Mouse (Mus musculus): Measurements from ENCODE around the gene D430041D05Rik.

D430041D05Rik gene

DNA sequence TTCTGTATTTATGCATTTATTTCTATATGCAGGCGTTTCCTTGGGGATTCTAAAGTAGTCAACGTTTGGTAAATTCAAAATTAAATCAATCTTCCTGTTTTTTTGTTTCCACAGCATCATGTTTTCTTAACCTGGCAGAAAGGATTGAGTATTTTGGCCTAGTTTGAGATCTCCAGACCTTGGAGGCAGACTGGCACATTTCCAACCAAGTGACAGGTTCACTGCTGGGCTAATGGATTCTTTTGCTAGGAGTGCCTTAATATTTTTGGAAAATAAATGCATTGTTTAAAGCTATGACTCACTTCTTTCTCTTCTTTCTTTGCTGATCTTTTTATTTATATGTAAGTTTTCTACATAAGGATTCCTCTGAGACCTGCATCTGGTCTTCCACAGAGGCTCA, 222.0 kb downstream of the D430041D05Rik start:
- no peak for DNase-seq (ENCODE audit: low spot score)

DNA sequence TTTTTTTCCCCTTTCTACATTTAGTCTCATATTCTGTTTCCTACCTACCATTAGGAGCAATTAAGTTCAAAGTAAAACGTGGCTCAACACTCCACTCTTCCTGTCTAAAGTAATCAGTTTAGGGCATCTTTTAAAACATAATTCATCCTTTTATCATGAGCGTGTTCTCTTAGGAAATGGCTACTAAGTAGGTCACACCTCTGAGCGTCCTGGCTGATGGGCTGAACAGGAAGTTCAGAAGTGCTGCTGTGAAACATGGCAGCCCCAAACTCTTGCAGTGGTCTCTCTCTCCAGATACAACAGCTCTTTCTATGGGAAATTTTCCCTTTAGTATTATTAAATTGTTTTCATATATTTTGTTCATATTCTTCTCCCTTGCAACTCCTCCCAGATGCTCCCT, 223.7 kb downstream of the D430041D05Rik start:
- DNase-seq (ENCODE audit: low spot score), result no peak

DNA sequence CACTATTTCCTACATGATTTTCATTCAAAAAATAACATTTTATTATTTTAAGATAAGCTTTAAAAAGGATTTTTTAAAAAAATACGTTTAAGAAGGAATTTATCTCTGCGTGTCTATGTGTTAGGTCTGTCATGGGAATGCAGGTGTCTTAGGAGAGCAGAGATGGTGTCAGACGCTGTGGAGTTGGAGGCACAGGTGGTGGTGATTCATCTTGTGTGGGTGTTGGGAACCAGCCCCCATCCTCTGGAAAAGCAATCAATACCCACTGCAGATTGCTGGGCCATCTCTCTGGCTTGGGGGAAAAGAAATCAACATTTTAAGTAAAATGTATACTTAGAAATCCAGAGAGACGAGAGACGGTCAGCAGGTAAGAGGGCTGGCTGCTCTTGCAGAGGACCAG, 225.2 kb downstream of the D430041D05Rik start:
- DNase-seq (ENCODE audit: low spot score), result no peak

DNA sequence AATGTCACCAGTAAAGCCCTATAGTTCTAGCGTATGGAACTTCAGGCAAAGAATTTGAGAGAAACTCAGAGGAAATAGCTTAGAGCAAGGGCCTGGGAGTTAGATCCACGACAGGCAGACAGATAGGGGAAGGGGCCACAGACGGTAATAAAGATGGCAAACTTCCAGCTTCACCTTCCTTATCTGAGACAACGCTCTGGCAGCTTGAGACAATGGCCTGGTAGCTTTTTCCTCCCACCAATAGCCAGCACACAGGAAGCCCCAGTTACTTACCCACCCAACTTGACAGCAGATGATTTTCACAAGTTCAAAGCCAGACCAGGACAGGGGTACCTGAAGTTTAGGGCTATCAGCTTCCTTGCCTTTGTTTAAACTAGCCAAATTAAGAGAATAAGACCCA, 226.5 kb downstream of the D430041D05Rik start:
- DNase-seq (ENCODE audit: low spot score), result no peak

DNA sequence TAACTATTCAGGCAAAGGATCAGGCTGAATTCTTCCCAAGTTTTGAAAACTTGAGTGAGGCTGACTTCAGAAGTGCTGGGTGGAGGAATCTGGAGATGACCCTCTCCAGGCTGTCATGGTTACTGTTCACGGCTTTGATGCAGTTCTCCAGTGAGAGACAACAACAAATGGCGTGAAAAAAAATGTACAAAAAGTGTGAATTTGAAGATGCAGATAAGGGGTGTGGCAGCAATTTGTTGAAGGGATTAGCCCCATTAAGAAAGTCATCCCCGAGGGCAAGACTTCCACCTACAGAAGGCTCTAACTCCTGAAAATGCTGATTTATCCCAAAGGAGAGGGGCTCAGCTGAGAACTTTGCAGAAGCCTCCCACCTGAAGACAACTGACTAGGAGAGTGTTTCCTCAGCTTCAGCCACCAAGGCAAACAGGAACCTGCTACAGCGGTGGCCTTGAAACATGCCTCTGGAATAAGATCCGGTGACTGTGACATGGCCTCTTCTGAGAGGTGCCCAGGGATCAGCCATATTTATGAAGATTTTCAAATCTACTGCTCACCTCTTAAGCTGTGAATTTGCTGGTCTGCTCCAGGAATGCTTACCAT, 227.5 kb downstream of the D430041D05Rik start:
- DNase-seq (ENCODE audit: low spot score), result no peak

DNA sequence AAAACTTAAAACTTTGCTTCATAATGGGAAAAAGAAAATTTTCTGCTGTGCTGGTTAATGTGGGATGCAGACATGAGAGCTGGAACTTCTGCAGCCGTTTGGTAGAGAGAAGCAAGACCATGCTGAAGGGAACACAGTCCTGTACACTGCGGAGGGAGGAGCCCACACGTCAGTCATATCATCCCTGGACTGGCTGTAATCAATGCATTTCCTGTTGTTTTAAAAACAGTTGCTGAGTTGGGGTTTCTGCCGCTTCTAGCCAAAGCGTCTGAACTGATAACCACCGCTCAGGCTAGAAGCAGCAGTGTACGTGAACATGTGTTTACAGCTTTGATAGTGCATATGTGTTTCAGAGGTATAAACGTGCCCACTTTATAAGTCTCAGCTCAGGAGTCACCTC, 231.2 kb downstream of the D430041D05Rik start:
- no peak for DNase-seq (ENCODE audit: low spot score)

DNA sequence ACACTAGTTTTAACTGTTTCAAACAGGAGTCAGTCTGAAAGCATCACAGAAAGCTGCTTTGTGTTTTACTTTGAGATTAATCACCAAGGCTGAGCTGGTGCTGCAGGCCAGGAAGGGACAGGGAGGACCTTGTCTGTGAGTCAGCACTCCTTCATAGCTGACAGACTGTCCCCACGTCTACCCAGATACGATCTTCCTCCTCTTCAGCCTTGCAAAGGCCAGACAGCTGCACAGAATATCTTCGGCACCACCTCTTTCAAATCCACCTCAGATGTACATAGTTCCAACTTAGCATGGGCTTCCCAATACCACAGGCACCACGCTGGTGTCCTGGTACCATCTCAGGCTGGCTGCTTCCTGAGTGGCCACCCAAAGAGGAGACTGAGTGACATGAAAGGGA, 232.6 kb downstream of the D430041D05Rik start:
- no peak for DNase-seq (ENCODE audit: low spot score)

DNA sequence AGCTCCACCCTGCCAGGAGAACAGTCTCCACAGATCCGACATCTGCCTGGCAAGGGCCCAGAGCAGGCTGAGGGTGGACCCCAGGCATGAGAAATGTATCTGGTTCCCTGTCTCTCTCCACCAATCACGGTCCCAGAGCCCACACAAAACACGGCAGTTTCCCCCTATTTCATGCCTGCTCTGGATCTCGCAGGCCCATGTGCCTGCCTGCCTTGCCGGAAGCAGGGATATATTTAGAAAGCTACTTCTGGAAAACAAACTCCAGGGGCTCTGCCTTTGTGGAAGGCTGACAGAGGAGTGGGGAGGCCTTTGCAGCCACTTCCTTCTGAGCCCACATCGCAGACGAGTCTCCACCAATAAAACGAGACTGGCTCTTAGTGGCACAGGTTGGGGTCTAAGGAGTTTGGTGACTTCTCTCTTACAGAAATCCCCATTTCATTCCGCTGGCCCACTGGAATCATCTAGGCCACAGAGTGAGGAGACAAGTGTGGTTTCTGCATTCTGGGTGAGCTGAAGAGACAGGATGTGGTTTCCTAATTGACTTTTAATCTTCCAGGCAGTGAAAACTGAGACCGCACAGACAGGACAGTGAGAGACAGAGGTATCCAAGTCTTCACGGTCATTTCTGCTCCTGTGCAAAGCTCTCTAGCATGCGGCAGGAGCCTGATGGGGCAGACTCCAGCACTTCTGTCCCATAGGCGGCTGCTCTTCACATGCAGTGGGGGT, 233.7 kb downstream of the D430041D05Rik start:
- peak; percentile 59 for DNase-seq (ENCODE audit: low spot score)

DNA sequence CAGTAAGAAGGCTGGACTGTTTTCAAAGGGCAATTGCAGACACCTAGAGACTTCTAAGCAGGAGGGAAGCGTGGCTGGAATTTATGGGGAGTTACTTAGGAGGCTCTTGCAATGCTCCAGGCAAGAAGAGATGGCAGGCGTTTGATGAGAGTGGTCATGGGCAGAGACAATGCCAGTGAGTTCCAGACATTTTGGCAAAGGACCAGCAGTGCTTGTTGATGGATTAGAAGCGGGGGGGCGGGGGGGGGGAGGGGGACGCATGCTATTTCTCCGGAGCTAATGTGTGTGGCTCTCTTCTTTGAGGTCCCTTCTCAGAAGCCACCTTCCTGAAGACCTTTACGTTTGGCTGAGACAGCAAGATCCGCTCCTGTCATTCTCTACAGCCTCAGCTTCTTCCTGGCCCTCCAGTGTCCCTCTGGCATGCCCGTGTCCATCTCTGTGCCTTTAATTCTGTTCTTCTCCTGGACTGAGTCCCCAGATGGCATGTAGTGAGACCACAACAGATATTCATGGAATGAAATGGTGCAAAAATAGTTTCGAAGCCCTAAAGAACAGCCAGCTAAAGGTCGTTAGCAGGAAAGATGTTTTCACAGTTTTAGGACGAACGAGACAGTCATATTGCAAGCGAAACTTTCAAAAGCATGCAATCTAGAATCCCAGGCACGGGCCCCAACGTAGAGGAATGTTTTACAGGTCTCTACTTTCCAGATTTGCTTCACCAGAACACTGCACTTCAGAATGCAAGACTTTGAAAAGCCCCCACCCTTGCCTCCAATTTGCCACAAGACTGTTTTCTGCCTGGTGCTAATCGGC, 234.4 kb downstream of the D430041D05Rik start:
- DNase-seq (ENCODE audit: low spot score), result no peak

DNA sequence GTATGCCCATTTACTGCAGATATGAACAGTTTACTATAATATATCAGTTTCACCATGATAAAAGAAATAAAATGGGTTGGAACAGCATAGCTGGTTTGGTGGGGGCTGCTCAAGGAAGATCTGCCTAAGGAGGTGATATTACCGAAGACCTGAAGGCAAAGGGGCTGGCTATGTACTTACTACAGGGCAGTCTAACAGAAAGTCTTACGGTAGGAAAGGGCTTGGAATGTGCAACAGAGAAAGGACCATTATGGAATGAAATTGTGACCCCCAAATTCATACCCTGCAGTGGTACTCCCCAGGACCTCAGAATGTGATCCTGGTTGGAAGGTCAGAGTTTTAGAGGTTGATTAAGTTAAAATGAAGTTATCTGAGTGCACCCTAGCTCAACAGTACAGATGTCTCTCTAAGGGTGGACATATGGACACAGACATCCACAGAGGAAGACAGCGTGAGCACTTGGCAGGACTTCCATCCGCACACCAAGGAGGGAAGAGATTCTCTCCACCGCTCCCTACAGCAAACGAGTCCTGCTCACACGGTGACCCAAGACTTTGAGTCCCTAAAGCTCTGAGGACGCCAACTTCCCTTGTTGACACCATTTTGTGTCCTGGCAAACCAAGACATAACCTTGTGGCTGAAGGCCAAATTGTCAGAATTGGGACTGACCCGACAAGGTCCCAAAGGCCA, 235.2 kb downstream of the D430041D05Rik start:
- DNase-seq (ENCODE audit: low spot score), result no peak

DNA sequence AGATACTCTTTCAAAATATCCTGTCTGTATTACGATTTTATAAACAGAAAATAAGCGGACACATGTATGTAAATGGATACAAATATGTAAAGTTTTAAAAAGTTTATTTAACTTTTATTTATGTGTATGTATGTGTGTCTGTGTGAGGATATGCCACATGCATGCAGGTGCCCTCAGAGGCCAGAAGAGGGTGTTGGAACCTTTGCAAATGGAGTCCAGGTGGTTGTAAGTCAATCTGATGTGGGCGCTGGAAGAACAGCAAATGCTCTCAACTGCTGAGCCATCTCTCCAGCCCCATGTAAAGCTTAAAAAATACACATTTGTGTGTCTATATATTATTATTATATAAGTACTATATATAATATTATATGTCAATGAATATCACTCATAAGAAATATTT, 237.4 kb downstream of the D430041D05Rik start:
- DNase-seq (ENCODE audit: low spot score), result no peak

DNA sequence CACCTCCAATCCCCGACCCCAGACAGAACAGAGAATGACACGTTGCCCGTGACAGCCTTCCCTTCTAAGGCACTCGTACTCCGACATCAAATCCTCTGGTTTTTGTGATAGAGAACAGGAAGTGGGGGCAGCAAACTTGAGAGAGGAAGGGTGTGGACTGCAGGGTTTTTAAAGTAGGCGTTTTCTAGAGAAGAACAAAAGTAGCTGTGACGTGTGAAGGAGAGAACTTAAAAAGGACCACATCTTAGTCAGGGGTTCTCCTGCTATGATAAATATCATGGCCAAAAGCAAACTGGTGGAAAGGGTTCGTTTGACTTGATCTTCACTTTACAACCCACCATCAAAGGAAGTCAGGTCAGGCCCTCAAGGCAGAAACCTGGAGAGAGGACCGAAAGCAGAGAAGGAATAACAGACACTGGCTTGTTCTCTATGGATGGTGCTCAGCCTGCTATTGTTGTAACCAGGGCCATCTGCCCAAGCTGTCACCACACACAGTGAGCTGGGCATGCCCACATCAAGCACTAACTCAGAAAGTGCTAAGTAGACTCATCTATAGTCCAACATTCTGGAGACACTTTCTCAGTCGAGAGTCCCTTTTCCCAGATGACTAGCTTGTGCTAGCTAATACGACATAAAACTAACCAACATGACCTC, 238.0 kb downstream of the D430041D05Rik start:
- no peak for DNase-seq (ENCODE audit: low spot score)

DNA sequence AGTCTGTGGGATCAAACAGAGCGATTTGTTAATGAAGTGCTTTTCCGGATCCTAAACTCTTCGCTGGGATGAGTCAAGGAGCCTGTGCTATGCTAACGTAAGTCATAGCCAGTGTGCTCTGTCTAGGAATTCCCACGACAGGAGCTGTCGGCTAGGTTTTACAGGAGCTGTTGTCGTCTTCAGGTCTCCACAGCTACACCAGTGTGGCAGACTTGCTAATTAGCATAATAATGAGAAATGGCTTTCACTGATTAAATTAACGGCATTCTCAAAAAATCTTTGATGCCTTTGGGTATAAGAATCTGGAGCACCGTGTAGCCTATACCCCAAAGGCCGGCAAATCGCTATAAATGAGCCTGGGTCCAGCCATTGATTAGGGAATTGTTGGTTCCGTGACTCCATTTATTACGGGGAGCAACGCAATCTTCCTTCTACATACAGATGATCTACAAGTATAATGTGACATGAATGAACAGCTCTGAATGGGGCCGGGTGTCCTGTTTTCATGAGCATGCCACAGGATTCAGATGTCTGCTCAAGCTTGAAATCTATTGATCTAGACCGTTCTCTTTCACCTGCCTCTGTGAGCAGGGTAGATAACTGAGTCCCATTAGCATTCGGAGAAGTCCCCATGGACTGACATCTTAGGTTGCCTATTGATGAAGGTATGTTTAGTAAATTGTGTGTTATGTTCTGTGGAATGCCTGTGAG, 242.5 kb downstream of the D430041D05Rik start:
- no peak for DNase-seq (ENCODE audit: low spot score)

DNA sequence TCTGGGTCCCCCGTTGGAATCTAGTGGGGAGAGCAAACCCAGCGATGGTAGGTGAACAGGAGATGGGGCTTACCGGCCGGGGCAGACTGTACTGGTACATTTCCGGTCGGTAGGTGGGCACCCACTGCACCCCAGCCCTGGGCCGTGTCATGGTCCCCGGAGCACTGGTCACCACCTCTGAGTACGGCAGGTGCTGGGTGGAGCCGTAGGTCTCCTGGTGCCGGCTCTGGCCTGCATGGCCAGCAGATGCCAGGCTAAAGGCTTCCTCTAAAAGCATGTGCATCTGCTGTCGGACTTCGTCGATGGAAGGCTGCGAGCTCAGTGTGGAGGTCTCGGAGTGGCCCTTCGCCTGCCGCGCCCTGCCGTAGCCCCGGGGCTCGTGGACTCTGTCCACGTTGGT, 243.0 kb downstream of the D430041D05Rik start:
- DNase-seq (ENCODE audit: low spot score), result no peak

DNA sequence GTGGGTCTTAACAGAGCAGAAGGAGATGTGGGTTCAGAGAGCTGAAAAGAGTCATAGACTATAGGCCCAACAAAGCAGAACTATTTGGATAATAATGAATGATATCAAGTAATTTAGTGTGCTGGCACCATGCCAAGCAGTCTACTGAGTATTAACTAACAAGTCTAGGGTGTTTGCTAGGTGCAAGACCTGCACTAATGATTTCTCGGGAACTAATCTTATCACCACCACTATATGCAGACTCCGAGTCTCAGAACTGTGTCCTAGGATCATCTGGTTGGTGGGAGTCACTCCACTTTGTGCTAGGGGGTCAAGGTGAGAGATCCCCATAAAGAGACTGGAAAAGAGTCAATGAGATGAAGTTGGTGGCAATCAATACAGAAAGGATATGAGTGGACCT, 245.2 kb downstream of the D430041D05Rik start:
- no peak for DNase-seq (ENCODE audit: low spot score)

DNA sequence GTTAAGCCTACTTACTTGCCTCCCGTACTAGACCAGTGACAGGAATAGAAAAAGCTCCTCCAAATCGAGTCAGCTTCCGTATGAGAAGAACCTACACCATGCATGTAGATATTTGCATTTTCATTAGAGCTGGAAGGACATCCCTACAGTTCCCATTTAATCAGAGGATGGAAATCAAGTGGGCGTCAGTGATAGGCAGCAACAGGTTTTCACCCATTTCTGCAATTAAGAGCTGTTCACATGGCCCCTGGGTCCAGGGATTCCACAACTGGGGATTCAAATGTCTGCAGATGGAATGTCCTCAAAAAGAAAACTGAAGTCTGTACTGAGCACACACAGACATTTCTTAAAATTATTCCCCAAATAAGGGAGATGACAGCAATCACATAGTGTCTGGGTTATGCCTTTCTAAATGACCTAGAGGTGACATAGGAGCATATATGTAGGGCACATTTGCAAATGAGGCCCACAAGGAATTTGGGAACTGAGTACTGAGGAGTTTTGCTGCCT, 246.8 kb downstream of the D430041D05Rik start:
- no peak for DNase-seq (ENCODE audit: low spot score)

DNA sequence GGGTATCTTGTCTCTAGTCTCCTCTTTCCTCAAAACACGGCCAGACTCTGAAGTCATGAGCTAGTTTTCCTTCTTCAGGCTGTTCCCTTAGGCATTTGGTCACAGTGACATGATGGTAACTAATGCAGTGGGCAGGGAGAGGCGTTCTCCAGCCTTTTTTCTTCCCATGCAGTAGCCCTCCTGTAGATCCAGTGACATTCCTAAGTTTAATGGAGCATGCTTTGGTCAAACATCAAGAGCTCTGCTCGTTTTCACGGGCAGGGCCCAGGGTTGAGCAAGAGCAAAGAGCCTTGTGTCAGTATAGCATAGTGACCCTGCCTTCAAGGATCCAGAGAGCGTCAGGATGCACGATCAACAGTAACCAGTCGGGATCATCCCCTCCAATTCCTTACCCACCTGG, 247.4 kb downstream of the D430041D05Rik start:
- DNase-seq (ENCODE audit: low spot score), result no peak

DNA sequence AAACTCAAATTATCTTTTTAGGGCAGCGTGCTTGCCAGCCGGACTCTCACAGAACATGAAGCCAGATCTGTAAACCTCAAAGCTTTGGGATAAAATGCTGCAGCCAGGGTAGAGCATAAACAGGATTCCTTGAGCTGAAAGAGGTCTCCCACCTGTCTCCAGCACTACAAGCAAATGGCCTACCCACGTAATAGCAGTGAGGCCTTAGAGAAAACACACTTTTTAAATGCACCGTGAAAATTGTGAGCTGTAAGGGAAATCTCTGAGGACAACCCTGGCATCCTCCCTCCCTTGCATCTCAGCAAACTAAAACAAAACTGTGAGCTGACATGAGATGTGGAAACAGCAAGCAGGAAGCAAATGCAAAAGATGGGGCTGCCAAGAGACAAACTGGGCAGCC, 253.0 kb downstream of the D430041D05Rik start:
- no peak for DNase-seq (ENCODE audit: low spot score)

DNA sequence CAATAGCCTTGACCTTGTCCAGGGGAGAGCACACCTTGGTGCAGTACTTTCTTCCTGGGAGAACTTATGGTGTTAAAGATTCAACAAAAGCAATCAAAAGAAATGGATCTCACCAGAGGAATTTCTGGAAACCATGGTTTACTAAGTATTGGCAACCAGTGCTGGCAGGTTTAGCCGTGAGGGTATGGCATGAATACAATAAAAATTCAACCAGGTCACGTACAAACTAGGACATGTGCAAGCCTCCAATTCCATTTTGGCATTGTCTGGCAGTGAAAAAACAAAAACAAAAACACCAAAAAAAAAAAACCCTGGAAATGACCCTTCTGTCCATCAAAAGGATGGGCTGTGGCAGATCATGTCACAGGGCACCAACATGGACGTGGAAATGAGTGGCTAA, 256.9 kb downstream of the D430041D05Rik start:
- no peak for DNase-seq (ENCODE audit: low spot score)

DNA sequence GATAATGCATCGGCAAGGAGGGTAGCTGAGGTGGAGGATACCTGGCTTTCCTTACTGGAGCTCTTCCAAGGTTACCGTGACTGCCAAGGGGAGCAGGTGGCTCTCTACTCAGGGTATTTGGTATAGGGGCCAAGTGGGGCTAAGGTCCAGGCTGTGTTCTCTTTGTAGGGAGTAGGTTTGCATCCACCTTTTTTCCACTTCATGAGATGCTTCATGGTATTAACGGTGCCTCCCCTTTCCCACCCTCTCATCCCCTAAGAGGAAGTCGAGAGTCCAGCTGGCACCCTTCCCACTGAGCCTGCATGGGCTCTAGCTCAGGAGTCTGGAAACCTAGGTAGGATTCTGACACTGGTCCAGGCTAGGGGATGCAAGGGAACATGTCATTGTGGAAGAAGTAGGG, 257.5 kb downstream of the D430041D05Rik start:
- DNase-seq (ENCODE audit: low spot score), result no peak
